Mouse (Mus musculus) midbrain, postnatal 0 days (tissue): ENCODE results near the gene Wbp11. TPM values are rescaled to one million over a fixed set of nuclear protein-coding genes. Genes with fewer than 3 reads are reported as not detected.
"Not testable (repeated sequence)": the region's sequence is repeated elsewhere in the genome, so short reads cannot be mapped to it uniquely, and the experiment has no call there.

Experiments
- ATAC-seq: fragments of 200-750 bp; cut with Nextera tagmentation; 2 replicates; pipeline ENCODE4 v1.8.0; 2017; ENCODE audit warnings: moderate number of reproducible peaks, mild to moderate bottlenecking, moderate TSS enrichment, moderate library complexity; ENCODE audit not compliant: low FRiP score
- DNase-seq: peaks from one replicate; pipeline ENCODE4 v3.0.0-alpha.2; 2015; ENCODE audit warnings: low spot score
- H3K27ac ChIP-seq: fragments of 300-500 bp; sonication (generic); 2 replicates; pipeline ENCODE4 v1.5.1; 2014; ENCODE audit warnings: low read depth, mild to moderate bottlenecking, low read length, mixed read lengths
- H3K27me3 ChIP-seq: fragments of 300-500 bp; sonication (generic); 2 replicates; pipeline ENCODE4 v1.6.1; 2014; ENCODE audit warnings: low read length, control low read depth, mixed read lengths; ENCODE audit not compliant: insufficient read depth
- H3K36me3 ChIP-seq: fragments of 300-500 bp; sonication (generic); 2 replicates; pipeline ENCODE4 v1.6.1; 2014; ENCODE audit warnings: low read length, control low read depth, mixed read lengths; ENCODE audit not compliant: insufficient read depth
- H3K4me1 ChIP-seq: fragments of 300-500 bp; sonication (generic); 2 replicates; pipeline ENCODE4 v1.6.1; 2014; ENCODE audit warnings: mild to moderate bottlenecking, control low read depth, antibody characterized with exemption, low read length, mixed read lengths; ENCODE audit not compliant: insufficient read depth
- H3K4me2 ChIP-seq: fragments of 300-500 bp; sonication (generic); 2 replicates; pipeline ENCODE4 v1.6.1; 2014; ENCODE audit warnings: low read depth, mild to moderate bottlenecking, low read length, mixed read lengths; ENCODE audit not compliant: poor library complexity, severe bottlenecking
- H3K4me3 ChIP-seq: fragments of 300-500 bp; sonication (generic); 2 replicates; pipeline ENCODE4 v1.5.1; 2014; ENCODE audit warnings: low read depth, mild to moderate bottlenecking, low read length, moderate library complexity
- H3K9ac ChIP-seq: fragments of 300-500 bp; sonication (generic); replicated peaks from 2 replicates; pipeline ENCODE4 v1.6.1; 2014; ENCODE audit warnings: mild to moderate bottlenecking, low read length, moderate library complexity, mixed read lengths; ENCODE audit not compliant: poor library complexity, severe bottlenecking
- H3K9me3 ChIP-seq: fragments of 300-500 bp; sonication (generic); 2 replicates; pipeline ENCODE4 v1.6.1; 2016; ENCODE audit warnings: low read length, control low read depth
- CTCF ChIP-seq: IDR thresholded peaks from 2 replicates; pipeline ENCODE4 v1.5.1; 2016; ENCODE audit warnings: antibody characterized with exemption, mild to moderate bottlenecking
- WGBS: fragments of 180-500 bp; shearing (Covaris S2); extraction: QIAGEN DNeasy Blood & Tissue Kit; methylation state at CpG from one replicate; pipeline ENCODE4 v1.1.7; 2014; 5-methylcytosine and 5-hydroxymethylcytosine counted together
- polyA plus RNA-seq: library from polyadenylated mRNA; unstranded; fragments of >200 nt; fragmentation: Nextera tagmentation; extraction: Ambion mirVana; gene quantifications from 2 replicates; pipeline ENCODE4 v1.2.1, GENCODE M21; 2015
- total RNA-seq: library from RNA; depleted of rRNA; stranded (reverse); fragments of >200 nt; gene quantifications from 2 replicates; pipeline ENCODE4 v1.2.3, GENCODE M21; 2014

The Wbp11 gene
- total and polyA plus RNA-seq, 2 experiments from 2014 or later: 44.8 to 86.1 TPM

DNA sequence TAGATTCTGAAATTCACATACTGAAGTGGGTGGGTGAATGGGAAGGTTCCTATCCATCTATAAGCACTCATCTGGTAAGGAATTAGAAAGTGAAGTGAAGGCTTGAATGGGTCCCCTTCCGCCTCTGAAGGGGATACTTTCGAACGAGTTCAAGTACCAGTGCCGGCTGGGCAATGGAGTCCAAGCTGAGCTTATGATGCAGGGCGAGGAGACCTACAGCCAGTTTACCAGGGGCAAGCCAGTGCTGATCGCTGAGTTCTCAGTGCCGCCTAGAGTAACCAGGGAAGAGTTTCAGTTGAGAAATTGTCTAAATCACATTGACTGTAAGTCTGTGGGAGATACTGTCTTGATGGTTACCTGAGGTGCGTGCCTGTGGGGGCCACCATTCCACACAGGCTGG lies 27.3 kb downstream of the Wbp11 start:
- ATAC-seq (no peak), DNase-seq (no peak)
- Histone ChIP-seq H3K9ac (no peak overlapping the region), H3K4me2 (no peak overlapping the region), H3K36me3 (no peaks in the 10 kb centered on the region), H3K27ac (no peak overlapping the region), H3K27me3 (no peaks in the 10 kb centered on the region), H3K4me1 (peaks cover 3% of the 10 kb centered on the region; the same call in 1 of the 2 replicates), H3K4me3 (no peak overlapping the region), H3K9me3 (no peaks in the 10 kb centered on the region)
- 94% methylated on average over 8 of the region's 8 CpGs for WGBS
- TF ChIP-seq CTCF: no peak

DNA sequence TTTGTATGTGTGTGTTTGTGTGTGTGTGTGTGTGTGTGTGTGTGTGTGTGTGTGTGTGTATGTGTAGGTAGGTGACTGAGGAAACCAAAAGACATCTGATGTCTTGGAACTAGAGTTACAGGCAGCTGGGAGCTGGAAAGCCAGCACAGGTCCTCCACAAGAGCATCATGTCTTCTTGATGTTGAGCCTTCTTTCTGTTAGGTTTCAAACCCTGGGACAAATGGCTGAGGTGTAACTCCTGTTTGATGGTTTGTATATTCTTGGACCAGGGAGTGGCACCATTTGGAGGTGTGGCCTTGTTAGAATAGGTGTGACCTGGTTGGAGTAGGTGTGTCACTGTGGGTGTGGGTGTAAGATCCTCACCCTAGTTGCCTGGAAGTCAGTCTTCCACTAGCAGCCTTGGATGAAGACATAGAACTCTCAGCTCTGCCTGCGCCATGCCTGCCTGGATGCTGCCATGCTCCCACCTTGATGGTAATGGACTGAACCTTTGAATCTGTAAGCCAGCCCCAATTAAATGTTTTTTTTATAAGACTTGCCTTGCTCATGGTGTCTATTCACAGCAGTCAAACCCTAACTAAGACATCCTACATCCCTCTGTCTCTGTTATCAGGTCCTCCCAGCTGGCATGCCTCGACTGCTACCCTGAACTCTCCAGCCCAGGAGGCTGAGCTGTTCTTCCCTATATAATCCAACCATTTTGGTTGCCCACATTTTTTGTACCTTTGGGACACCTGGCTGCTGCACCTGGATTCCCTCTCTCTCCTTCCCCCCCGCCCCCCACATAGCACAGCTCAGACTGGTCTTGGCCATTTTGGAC lies 29.9 kb downstream of the Wbp11 start:
- H3K4me1 ChIP-seq, DNase-seq, H3K4me3 ChIP-seq, H3K9ac ChIP-seq, H3K27me3 ChIP-seq, H3K9me3 ChIP-seq, H3K4me2 ChIP-seq, H3K27ac ChIP-seq, ATAC-seq, H3K36me3 ChIP-seq: not testable (repeated sequence)
- 83% methylated on average over 3 of the region's 3 CpGs for WGBS

DNA sequence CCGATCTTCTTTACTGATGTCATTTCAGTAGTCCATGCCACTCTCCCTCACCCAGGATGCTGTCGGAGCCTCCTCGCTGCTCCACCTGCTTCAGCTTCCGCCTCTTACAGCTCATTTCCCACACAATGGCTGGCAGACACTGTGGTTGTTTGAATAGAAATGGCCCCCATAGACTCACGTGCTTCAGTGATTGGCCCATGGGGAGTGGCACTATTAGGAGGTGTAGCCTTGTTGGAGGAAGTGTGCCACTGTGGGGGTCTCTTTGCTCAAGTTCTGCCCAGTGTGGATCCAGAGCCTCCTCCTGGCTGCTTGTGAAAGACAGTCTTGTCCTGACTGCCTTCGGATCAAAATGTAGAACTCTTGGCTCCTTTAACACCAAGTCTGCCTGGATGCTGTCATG lies 32.2 kb downstream of the Wbp11 start:
- H3K9me3 ChIP-seq: no peaks in the 10 kb centered on the region
- TF ChIP-seq CTCF: no peak
- no peak overlapping the region for H3K4me2 ChIP-seq
- DNase-seq (no peak), ATAC-seq (no peak)
- no peak overlapping the region for H3K4me3 ChIP-seq
- H3K36me3 ChIP-seq: no peaks in the 10 kb centered on the region
- no peaks in the 10 kb centered on the region for H3K27me3 ChIP-seq
- H3K4me1 ChIP-seq: no peaks in the 10 kb centered on the region
- H3K27ac ChIP-seq: no peak overlapping the region
- WGBS: 53% methylated on average over 6 of the region's 6 CpGs
- H3K9ac ChIP-seq: no peak overlapping the region

DNA sequence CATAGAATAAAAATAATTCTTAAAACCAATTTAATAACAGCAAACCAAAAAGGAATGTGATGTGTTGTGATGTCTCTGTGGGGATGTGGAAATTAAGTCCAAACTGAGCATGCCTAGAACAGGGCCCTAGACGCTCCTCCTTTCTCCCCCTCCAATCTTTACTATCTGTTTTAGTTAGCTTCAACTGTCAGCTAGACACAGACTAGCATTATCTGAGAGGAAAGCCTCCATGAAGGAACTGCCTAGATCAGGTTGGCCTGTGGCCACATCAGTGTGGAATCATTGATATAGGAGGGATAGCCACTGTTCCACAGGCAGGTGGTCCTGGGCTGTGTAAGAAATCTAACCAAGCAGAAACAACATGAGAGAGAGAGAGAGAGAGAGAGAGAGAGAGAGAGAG lies 32.9 kb downstream of the Wbp11 start:
- H3K27ac ChIP-seq: no peak overlapping the region
- H3K27me3 ChIP-seq: no peaks in the 10 kb centered on the region
- no peak overlapping the region for H3K9ac ChIP-seq

DNA sequence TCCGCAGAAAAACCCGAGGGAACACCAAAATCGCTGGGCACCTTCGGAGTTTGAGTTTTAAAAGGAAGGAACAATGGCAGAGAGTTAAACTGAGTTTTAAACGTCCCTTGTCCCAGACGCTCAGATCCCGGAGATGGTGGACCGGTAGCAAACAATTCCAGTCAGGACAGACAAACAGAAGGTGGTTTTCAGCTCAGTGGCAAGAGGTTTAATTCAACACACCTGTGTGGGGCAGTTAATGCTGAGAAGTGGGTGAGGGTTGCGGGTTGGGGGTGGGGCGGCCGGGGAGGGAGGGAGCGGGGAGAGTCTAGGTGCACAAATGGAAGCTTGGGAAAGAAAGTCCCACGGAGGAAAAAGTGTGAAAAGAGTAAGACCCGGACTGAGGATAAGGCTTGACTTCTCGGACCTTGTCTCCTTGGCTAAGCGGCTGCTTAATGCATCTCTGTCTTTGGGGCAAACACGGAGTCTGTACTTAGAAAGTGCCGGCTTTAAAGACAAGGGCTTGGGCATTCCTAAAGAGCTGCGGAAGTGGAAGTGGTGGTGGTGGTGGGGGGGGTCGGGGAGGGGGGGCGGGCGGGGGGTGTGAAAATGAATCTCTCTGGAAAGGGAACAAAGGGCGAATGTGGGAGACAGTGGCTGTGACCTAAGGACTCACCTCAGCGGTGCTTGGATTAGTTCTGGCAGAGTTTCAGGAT lies 34.1 kb downstream of the Wbp11 start:
- no peak for TF ChIP-seq CTCF
- Histone ChIP-seq H3K4me2 (peak overlapping the region; percentile 60), H3K9ac (no peak overlapping the region), H3K36me3 (no peaks in the 10 kb centered on the region), H3K9me3 (no peaks in the 10 kb centered on the region), H3K27me3 (no peaks in the 10 kb centered on the region), H3K4me1 (no peaks in the 10 kb centered on the region), H3K27ac (no peak overlapping the region), H3K4me3 (peak overlapping the region; percentile 22; the same call in 1 of the 2 replicates)
- WGBS: under 1% methylated on average over 24 of the region's 24 CpGs
- no peak; the same call in 1 of the 2 replicates for ATAC-seq
- no peak for DNase-seq

More for the DNA sequence above, 32.9 kb downstream of the Wbp11 start:
- Histone ChIP-seq H3K36me3 (no peaks in the 10 kb centered on the region), H3K9me3 (no peaks in the 10 kb centered on the region), H3K4me1 (no peaks in the 10 kb centered on the region), H3K4me2 (no peak overlapping the region), H3K4me3 (no peak overlapping the region)
- TF ChIP-seq CTCF: no peak
- no peak for ATAC-seq
- 69% methylated on average over 1 of the region's 1 CpGs for WGBS
- DNase-seq: no peak
